Mouse (Mus musculus): ENCODE data around the gene Hspb11. TPM values are rescaled to one million over a fixed set of nuclear protein-coding genes. Genes with fewer than 3 reads are reported as not detected.

The Hspb11 gene
- polyA plus RNA-seq, 1 experiment from 2014 or later = 45.2 TPM

GRCm38 (mm10) chr4:107298071-107298606 is 44.7 kb downstream of the Hspb11 start:
- no peaks in the 10 kb centered on the region for H3K36me3 ChIP-seq (ENCODE audit: control insufficient read depth, insufficient read depth, low read length)
- WGBS = 86% methylated on average over 8 of the region's 8 CpGs
- H3K9ac ChIP-seq (replicated peaks; ENCODE audit: low read depth, low read length) = no peak overlapping the region
- H3K4me2 ChIP-seq (ENCODE audit: low read depth, low read length) = no peak overlapping the region
- no peak overlapping the region for H3K27ac ChIP-seq (ENCODE audit: low read depth, low read length)
- no peaks in the 10 kb centered on the region for H3K4me1 ChIP-seq (ENCODE audit: control insufficient read depth, insufficient read depth, low read length)
- no peaks in the 10 kb centered on the region for H3K27me3 ChIP-seq (ENCODE audit: control insufficient read depth, insufficient read depth, low read length)
- no peak overlapping the region for H3K4me3 ChIP-seq (ENCODE audit: low read depth, low read length)
- no peak for ATAC-seq (ENCODE audit: low read depth)
- no peaks in the 10 kb centered on the region for H3K9me3 ChIP-seq (ENCODE audit: control insufficient read depth, low read length)

DNA sequence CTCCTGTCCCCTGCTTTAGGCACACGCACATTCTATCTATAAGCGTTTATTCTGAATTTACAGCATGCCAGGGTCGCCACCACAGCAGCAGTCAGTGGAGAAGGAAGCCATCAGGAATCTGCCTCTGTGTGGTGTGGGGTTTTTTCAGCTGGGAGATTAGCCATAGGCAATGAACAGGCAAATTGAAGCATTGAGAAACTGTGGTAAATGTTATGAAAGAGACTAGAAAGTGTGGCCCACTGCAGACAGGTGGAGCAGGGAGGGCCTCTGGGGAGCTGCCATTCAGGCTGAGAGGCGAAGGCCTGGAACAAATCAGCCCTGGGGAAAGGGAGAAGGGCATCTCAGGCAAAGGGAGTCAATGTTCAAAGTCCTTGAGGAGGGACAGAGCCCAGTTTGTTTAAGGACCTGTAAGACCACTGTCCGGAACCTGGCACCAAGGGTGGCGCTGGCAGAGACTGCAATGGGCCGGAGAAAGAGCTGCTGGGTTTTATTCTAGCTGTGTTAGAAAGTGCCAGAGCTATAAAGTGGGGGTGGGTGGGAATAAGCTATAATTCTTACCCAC is 46.5 kb downstream of the Hspb11 start:
- no peak for ATAC-seq (ENCODE audit: low read depth)

DNA sequence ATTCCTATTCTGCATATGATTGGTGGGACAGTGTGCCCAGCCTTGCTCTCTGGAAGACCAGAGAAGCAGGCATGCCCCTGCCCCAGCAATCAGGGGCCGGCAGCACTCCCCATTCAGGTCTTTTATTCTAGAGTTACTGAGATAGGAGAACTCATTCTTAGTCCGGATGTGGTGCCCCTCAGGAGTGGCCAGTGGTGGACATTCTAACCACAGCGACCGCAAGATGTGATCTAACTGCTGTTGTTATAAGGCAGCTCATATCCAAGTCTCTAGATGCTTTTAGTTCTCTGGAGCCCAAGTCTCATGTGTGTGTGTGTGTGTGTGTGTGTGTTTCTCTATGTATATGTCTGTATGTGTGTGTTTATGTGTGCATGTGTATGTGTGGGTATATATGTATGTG is 47.0 kb downstream of the Hspb11 start:
- no peaks in the 10 kb centered on the region for H3K9me3 ChIP-seq (ENCODE audit: control insufficient read depth, low read length)
- no peaks in the 10 kb centered on the region for H3K4me1 ChIP-seq (ENCODE audit: control insufficient read depth, insufficient read depth, low read length)
- 81% methylated on average over 4 of the region's 4 CpGs for WGBS
- H3K27ac ChIP-seq (ENCODE audit: low read depth, low read length) = no peak overlapping the region
- no peak overlapping the region for H3K4me2 ChIP-seq (ENCODE audit: low read depth, low read length)
- no peaks in the 10 kb centered on the region for H3K36me3 ChIP-seq (ENCODE audit: control insufficient read depth, insufficient read depth, low read length)
- H3K9ac ChIP-seq (replicated peaks; ENCODE audit: low read depth, low read length) = no peak overlapping the region
- ATAC-seq (ENCODE audit: low read depth) = no peak
- no peak overlapping the region for H3K4me3 ChIP-seq (ENCODE audit: low read depth, low read length)
- no peaks in the 10 kb centered on the region for H3K27me3 ChIP-seq (ENCODE audit: control insufficient read depth, insufficient read depth, low read length)

More for the DNA sequence above, 46.5 kb downstream of the Hspb11 start:
- Histone ChIP-seq H3K4me3 (ENCODE audit: low read depth, low read length) (no peak overlapping the region), H3K36me3 (ENCODE audit: control insufficient read depth, insufficient read depth, low read length) (no peaks in the 10 kb centered on the region), H3K27me3 (ENCODE audit: control insufficient read depth, insufficient read depth, low read length) (no peaks in the 10 kb centered on the region), H3K9me3 (ENCODE audit: control insufficient read depth, low read length) (no peaks in the 10 kb centered on the region), H3K4me2 (ENCODE audit: low read depth, low read length) (no peak overlapping the region), H3K4me1 (ENCODE audit: control insufficient read depth, insufficient read depth, low read length) (no peaks in the 10 kb centered on the region), H3K27ac (ENCODE audit: low read depth, low read length) (no peak overlapping the region), H3K9ac (replicated peaks; ENCODE audit: low read depth, low read length) (no peak overlapping the region)
- 84% methylated on average over 7 of the region's 7 CpGs for WGBS

GRCm38 (mm10) chr4:107300902-107301555 is 47.6 kb downstream of the Hspb11 start:
- no peaks in the 10 kb centered on the region for H3K27me3 ChIP-seq (ENCODE audit: control insufficient read depth, insufficient read depth, low read length)
- WGBS = 100% methylated on average over 1 of the region's 1 CpGs
- H3K27ac ChIP-seq (ENCODE audit: low read depth, low read length) = no peak overlapping the region
- no peaks in the 10 kb centered on the region for H3K9me3 ChIP-seq (ENCODE audit: control insufficient read depth, low read length)
- no peak overlapping the region for H3K4me2 ChIP-seq (ENCODE audit: low read depth, low read length)
- H3K36me3 ChIP-seq (ENCODE audit: control insufficient read depth, insufficient read depth, low read length) = no peaks in the 10 kb centered on the region
- H3K4me1 ChIP-seq (ENCODE audit: control insufficient read depth, insufficient read depth, low read length) = no peaks in the 10 kb centered on the region
- no peak overlapping the region for H3K4me3 ChIP-seq (ENCODE audit: low read depth, low read length)
- no peak overlapping the region for H3K9ac ChIP-seq (replicated peaks; ENCODE audit: low read depth, low read length)
- no peak for ATAC-seq (ENCODE audit: low read depth)

DNA sequence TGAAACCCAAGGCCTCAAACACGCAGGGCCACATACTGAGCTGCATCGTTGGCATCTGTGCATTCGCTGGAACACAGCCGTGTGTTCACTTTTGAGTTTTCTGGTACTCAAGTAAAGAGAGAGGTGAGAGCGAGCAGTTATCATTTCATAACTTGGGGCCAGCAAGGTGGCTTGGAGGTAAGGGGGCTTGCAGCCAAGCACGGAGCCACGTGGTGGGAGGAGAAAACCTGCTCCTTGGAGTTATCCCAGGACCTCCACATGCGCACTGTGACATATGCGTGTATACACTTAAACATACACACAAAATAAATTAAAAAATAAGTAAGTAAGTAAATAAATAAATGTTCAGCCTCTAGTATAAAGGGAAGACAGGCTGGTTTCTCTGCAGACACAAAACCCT is 48.8 kb downstream of the Hspb11 start:
- ATAC-seq (ENCODE audit: low read depth) = no peak
- no peak overlapping the region for H3K4me3 ChIP-seq (ENCODE audit: low read depth, low read length)
- WGBS = 91% methylated on average over 9 of the region's 9 CpGs
- no peaks in the 10 kb centered on the region for H3K9me3 ChIP-seq (ENCODE audit: control insufficient read depth, low read length)
- H3K4me1 ChIP-seq (ENCODE audit: control insufficient read depth, insufficient read depth, low read length) = no peaks in the 10 kb centered on the region
- no peak overlapping the region for H3K4me2 ChIP-seq (ENCODE audit: low read depth, low read length)
- no peak overlapping the region for H3K27ac ChIP-seq (ENCODE audit: low read depth, low read length)
- H3K27me3 ChIP-seq (ENCODE audit: control insufficient read depth, insufficient read depth, low read length) = no peaks in the 10 kb centered on the region
- H3K9ac ChIP-seq (replicated peaks; ENCODE audit: low read depth, low read length) = no peak overlapping the region
- no peaks in the 10 kb centered on the region for H3K36me3 ChIP-seq (ENCODE audit: control insufficient read depth, insufficient read depth, low read length)

DNA sequence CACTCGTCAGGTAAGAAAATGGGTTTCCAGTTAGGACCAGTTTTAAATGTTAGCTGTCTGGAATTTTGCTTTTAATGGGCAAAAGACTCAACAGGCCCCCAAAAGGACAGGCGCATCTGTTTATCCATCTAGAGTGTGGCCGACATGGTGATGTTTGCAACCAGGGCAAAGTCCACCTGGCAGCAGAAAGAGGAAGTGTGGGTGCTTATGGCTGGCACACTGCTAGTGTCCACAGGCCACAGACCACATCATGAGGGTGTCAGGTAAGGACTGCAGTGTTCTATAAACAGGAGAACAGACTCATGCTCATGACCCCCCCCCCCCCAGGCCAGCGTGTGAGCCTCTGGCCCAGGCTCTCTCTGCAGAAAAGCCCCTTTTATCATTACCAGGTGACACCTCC is 49.4 kb downstream of the Hspb11 start:
- Histone ChIP-seq H3K9ac (replicated peaks; ENCODE audit: low read depth, low read length) (no peak overlapping the region), H3K4me3 (ENCODE audit: low read depth, low read length) (no peak overlapping the region), H3K9me3 (ENCODE audit: control insufficient read depth, low read length) (no peaks in the 10 kb centered on the region), H3K27me3 (ENCODE audit: control insufficient read depth, insufficient read depth, low read length) (no peaks in the 10 kb centered on the region), H3K27ac (ENCODE audit: low read depth, low read length) (no peak overlapping the region), H3K4me2 (ENCODE audit: low read depth, low read length) (no peak overlapping the region), H3K4me1 (ENCODE audit: control insufficient read depth, insufficient read depth, low read length) (no peaks in the 10 kb centered on the region), H3K36me3 (ENCODE audit: control insufficient read depth, insufficient read depth, low read length) (no peaks in the 10 kb centered on the region)
- WGBS = 87% methylated on average over 4 of the region's 4 CpGs
- ATAC-seq (ENCODE audit: low read depth) = no peak

- no peaks in the 10 kb centered on the region for H3K9me3 ChIP-seq (ENCODE audit: control insufficient read depth, low read length)
- no peak for ATAC-seq (ENCODE audit: low read depth)
- H3K27ac ChIP-seq (ENCODE audit: low read depth, low read length) = no peak overlapping the region
- no peak overlapping the region for H3K4me3 ChIP-seq (ENCODE audit: low read depth, low read length)
- no peak overlapping the region for H3K4me2 ChIP-seq (ENCODE audit: low read depth, low read length)
- no peaks in the 10 kb centered on the region for H3K4me1 ChIP-seq (ENCODE audit: control insufficient read depth, insufficient read depth, low read length)
- no peak overlapping the region for H3K9ac ChIP-seq (replicated peaks; ENCODE audit: low read depth, low read length)
- H3K36me3 ChIP-seq (ENCODE audit: control insufficient read depth, insufficient read depth, low read length) = no peaks in the 10 kb centered on the region
- 71% methylated on average over 3 of the region's 3 CpGs for WGBS
- H3K27me3 ChIP-seq (ENCODE audit: control insufficient read depth, insufficient read depth, low read length) = no peaks in the 10 kb centered on the region
Measured at GRCm38 (mm10) chr4:107303531-107303930, 50.1 kb downstream of the Hspb11 start.

GRCm38 (mm10) chr4:107306966-107307365 is 53.6 kb downstream of the Hspb11 start, which contains the start of gene Dio1:
Gene Dio1, minus strand, starts transcription at chr4:107307169.
- no peak within 1 kb of the TSS for H3K9ac ChIP-seq (replicated peaks; ENCODE audit: low read depth, low read length)
- ATAC-seq (ENCODE audit: low read depth) = no peak
- no peak within 1 kb of the TSS for H3K4me2 ChIP-seq (ENCODE audit: low read depth, low read length)
- WGBS = 65% methylated on average over 6 of the region's 6 CpGs
- H3K27ac ChIP-seq (ENCODE audit: low read depth, low read length) = no peak within 1 kb of the TSS
- H3K27me3 ChIP-seq (ENCODE audit: control insufficient read depth, insufficient read depth, low read length) = no peaks in the 10 kb centered on the region
- H3K4me3 ChIP-seq (ENCODE audit: low read depth, low read length) = no peak within 1 kb of the TSS
- no peaks in the 10 kb centered on the region for H3K9me3 ChIP-seq (ENCODE audit: control insufficient read depth, low read length)
- H3K36me3 ChIP-seq (ENCODE audit: control insufficient read depth, insufficient read depth, low read length) = no peaks in the 10 kb centered on the region
- H3K4me1 ChIP-seq (ENCODE audit: control insufficient read depth, insufficient read depth, low read length) = no peaks in the 10 kb centered on the region

DNA sequence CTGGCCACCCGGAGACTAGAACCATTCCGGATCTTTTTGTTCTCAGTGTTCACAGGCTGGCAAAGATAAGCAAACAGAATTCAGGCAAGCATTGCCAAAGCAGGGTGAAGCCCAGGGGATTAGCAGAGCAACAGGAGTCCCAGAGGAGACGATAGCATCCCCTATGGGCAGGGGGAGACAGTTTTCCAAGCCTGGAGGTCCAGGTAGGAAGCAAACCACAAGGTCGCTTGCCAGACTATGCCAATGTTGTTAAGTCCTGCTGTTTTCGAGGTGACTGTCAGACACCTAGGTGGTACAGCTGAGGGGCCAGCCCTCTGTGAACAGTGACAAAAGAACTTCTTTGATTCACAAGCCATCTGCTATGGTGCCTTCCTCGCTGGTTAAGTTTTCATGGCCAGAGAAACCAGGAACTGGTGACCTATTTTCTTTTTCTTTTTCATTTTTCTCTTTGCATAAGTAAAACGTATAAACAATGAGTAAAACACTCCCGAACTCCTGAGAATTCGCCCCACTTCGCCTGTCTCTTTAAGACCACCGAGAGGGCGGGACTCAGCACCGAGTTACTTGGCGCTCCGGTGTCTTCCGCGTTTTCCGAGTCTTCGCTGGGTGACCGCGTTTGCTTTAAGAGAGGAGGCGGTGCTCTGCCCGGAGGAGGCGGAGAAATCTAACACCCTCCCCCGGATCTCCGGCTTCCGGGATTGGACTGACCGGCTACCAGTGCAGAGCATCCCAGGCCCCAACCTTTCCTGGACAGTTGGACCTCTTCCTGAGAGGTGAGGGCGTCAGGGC is 60.5 kb downstream of the Hspb11 start, which contains the start of gene Yipf1:
Yipf1 (plus strand) TSS at position 674 of the 789 bp plus-strand sequence.
- peak within 1 kb of the TSS; percentile 65 for H3K4me3 ChIP-seq (ENCODE audit: low read depth, low read length)
- 0 out of 2 replicates have a peak, but pooled peaks cover 3% of the 10 kb centered on the region for H3K36me3 ChIP-seq (ENCODE audit: control insufficient read depth, insufficient read depth, low read length)
- H3K27me3 ChIP-seq (ENCODE audit: control insufficient read depth, insufficient read depth, low read length) = no peaks in the 10 kb centered on the region
- H3K4me2 ChIP-seq (ENCODE audit: low read depth, low read length) = peak within 1 kb of the TSS; percentile 48
- no peaks in the 10 kb centered on the region for H3K4me1 ChIP-seq (ENCODE audit: control insufficient read depth, insufficient read depth, low read length)
- no peaks in the 10 kb centered on the region for H3K9me3 ChIP-seq (ENCODE audit: control insufficient read depth, low read length)
- H3K27ac ChIP-seq (ENCODE audit: low read depth, low read length) = no peak within 1 kb of the TSS
- 1% methylated on average over 29 of the region's 29 CpGs for WGBS
- H3K9ac ChIP-seq (replicated peaks; ENCODE audit: low read depth, low read length) = peak within 1 kb of the TSS; percentile 67
- ATAC-seq (ENCODE audit: low read depth) = peak; percentile 92

All from neural tube, embryonic 14.5 days (tissue).